Mouse (Mus musculus): ENCODE results near the gene Il12rb1.

- TF ChIP-seq POLR2A (IDR thresholded peaks at IDR 0.05; ENCODE audit: borderline replicate concordance, extremely low read depth, insufficient read depth, insufficient read length, poor library complexity, severe bottlenecking) (no peak), CTCF (IDR thresholded peaks at IDR 0.05; ENCODE audit: borderline replicate concordance, extremely low read depth, insufficient read depth, insufficient read length) (peak; percentile 82)
Measured at GRCm38 (mm10) chr8:70763354-70763753, 44.9 kb upstream of the Il12rb1 start.

Measured in brain, embryonic 14.5 days (tissue).